Mouse (Mus musculus): Measurements from ENCODE around the gene Fads3.
A peak's percentile ranks its signal among the peaks of the same experiment; 100 is the strongest.

Fads3 gene

GRCm38 (mm10) chr19:10041388-10042148 lies at the start of gene Fads3:
Fads3 (plus strand) TSS chr19:10041569.
- DNase-seq (ENCODE audit: inconsistent ontology term) = peak; percentile 91

GRCm38 (mm10) chr19:9992011-9992958 lies 49.1 kb upstream of the Fads3 start:
- DNase-seq (ENCODE audit: inconsistent ontology term) = no peak

- DNase-seq (ENCODE audit: inconsistent ontology term) = peak; percentile 86
Observed at GRCm38 (mm10) chr19:9993036-9993656, 48.2 kb upstream of the Fads3 start.

GRCm38 (mm10) chr19:9997204-9998062 lies 43.9 kb upstream of the Fads3 start:
- no peak for DNase-seq (ENCODE audit: inconsistent ontology term)

GRCm38 (mm10) chr19:9998063-9998416 lies 43.3 kb upstream of the Fads3 start:
- no peak for DNase-seq (ENCODE audit: inconsistent ontology term)

GRCm38 (mm10) chr19:9998736-9999486 lies 42.5 kb upstream of the Fads3 start:
- no peak for DNase-seq (ENCODE audit: inconsistent ontology term)

GRCm38 (mm10) chr19:10000330-10000729 lies 41.0 kb upstream of the Fads3 start:
- peak; percentile 60 for DNase-seq (ENCODE audit: inconsistent ontology term)

- no peak for DNase-seq (ENCODE audit: inconsistent ontology term)
Observed at GRCm38 (mm10) chr19:10001206-10001969, 40.0 kb upstream of the Fads3 start, which contains the start of the genes Best1 and Rab3il1. Best1 (minus strand) TSS chr19:10001633. Rab3il1 (plus strand) TSS chr19:10001669.

- DNase-seq (ENCODE audit: inconsistent ontology term) = no peak
Observed at GRCm38 (mm10) chr19:10003696-10004095, 37.7 kb upstream of the Fads3 start.

- DNase-seq (ENCODE audit: inconsistent ontology term) = no peak
Observed at GRCm38 (mm10) chr19:10011408-10011807, 30.0 kb upstream of the Fads3 start.

- DNase-seq (ENCODE audit: inconsistent ontology term) = peak; percentile 36
Observed at GRCm38 (mm10) chr19:10012827-10013278, 28.5 kb upstream of the Fads3 start.

- DNase-seq (ENCODE audit: inconsistent ontology term) = no peak
Observed at GRCm38 (mm10) chr19:10013348-10013747, 28.0 kb upstream of the Fads3 start.

GRCm38 (mm10) chr19:10013913-10014312 lies 27.5 kb upstream of the Fads3 start:
- DNase-seq (ENCODE audit: inconsistent ontology term) = no peak

- DNase-seq (ENCODE audit: inconsistent ontology term) = no peak
Observed at GRCm38 (mm10) chr19:10014824-10015223, 26.5 kb upstream of the Fads3 start.

GRCm38 (mm10) chr19:10015442-10015841 lies 25.9 kb upstream of the Fads3 start:
- DNase-seq (ENCODE audit: inconsistent ontology term) = no peak

- DNase-seq (ENCODE audit: inconsistent ontology term) = no peak
Observed at GRCm38 (mm10) chr19:10016151-10016550, 25.2 kb upstream of the Fads3 start.

- DNase-seq (ENCODE audit: inconsistent ontology term) = peak; percentile 92
Observed at GRCm38 (mm10) chr19:10017637-10018526, 23.5 kb upstream of the Fads3 start.

- no peak for DNase-seq (ENCODE audit: inconsistent ontology term)
Observed at GRCm38 (mm10) chr19:10018527-10018818, 22.9 kb upstream of the Fads3 start.

Measured in Muller cell, postnatal 12 days (primary cell).